Mouse (Mus musculus): ENCODE data around the gene Olfr1269. TPM values are rescaled to one million over a fixed set of nuclear protein-coding genes. Genes with fewer than 3 reads are reported as not detected.

Gene Olfr1269
- not detected in 2 replicates for total RNA-seq (2021)
- long read RNA-seq, experiment 1: 0 reads
- long read RNA-seq, experiment 2: 0 reads

DNA sequence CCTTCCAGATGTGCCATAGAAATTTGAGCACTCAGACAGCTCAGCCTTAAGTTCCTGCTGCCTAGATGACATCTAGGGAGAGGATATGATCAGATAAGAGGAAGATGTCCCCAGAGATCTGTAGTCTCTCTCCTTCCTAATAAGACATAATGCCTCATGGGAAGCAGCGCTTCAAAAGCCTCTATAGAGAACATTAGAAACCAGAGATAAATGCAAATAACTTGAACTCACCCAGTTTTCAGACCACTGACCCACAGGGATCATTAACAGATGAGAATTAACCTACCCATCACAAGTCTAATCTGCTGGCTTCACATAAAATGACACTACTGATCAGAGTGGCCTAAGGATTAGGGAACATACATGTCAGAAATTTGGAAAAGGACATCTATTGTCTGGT is at the start of gene Olfr1269:
Olfr1269 (minus strand) TSS at position 101 of the 400 bp plus-strand sequence.
- no peak for DNase-seq

DNA sequence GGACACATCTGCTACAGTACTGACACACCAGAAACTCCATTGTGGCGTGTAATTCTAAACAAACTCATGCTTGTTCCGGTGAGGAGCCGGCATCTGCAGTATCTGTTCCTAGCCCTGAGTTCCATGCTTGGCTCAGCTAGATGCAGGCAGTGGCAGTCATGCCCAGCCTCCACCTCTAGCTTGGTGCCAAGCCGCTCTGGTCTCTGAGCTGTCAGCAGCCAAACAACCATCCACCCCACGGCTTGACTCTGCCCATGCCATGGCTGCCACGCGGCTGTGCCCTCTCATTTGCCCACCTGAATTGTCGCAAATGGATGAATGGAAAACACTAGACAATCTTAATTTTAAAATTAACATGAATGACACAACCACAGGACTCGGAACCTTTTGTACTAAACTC is 32.7 kb upstream of the Olfr1269 start:
- no peak for DNase-seq

GRCm38 (mm10) chr2:90152991-90153390 is 31.8 kb upstream of the Olfr1269 start, which contains the start of gene Olfr1270:
Gene Olfr1270, minus strand, starts transcription at chr2:90153091.
- no peak for DNase-seq

DNA sequence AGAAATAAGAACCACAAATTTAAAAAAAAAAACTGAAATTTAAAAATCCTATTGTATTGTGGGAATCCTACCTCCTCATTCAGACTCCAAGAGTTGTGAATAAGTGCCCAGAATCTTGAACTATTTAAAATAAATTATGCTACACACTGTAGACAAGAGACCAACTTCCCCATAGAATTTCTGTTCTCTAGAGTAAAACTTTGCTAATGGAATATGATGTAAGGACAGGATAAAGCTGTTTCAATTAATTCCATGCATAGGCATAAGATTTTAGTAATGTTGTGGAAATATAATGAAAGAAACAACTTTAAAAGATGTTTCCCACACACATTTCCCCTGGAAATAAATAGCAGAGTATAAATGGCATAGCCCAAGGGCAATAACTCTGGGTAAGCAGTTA is 21.0 kb upstream of the Olfr1269 start, which contains the start of gene Olfr32:
Olfr32 (minus strand) TSS at position 101 of the 400 bp plus-strand sequence.
- no peak for DNase-seq

DNA sequence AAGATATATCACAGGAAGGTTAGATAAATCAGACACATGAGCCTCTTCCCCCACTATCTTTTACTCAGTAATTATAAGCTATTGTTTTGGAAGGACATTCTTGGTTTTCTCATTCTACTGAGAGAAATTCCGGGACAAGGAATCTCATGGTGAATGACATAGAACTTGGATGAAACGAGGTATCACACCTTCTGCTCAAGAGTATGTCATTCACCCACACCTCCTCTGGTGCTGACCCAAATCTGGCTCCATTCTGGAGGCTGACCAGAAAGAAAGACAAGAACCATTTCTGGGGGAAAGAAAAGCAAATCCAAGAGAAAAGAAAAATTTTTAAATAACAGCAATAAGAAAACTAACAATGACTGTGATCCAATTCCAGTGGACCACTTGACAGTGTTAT is 51.1 kb downstream of the Olfr1269 start:
- no peak for DNase-seq

Other genes starting within 250 kb of the Olfr1269 start
- not detected in 2 replicates for gene Olfr1257, start 243.0 kb downstream of the Olfr1269 start, total RNA-seq (2021)
- gene Olfr1258, start 194.1 kb downstream of the Olfr1269 start, total RNA-seq (2021): not detected in 2 replicates
- gene Olfr1259, start 172.7 kb downstream of the Olfr1269 start, total RNA-seq (2021): not detected in 2 replicates
- not detected in 2 replicates for gene Olfr1260, start 147.1 kb downstream of the Olfr1269 start, total RNA-seq (2021)
- not detected in 2 replicates for gene Olfr1261, start 130.2 kb downstream of the Olfr1269 start, total RNA-seq (2021)
- gene Olfr1262, start 121.3 kb downstream of the Olfr1269 start, total RNA-seq (2021): not detected in 2 replicates
- not detected in 2 replicates for gene Olfr1263, start 109.3 kb downstream of the Olfr1269 start, total RNA-seq (2021)
- not detected in 2 replicates for gene Olfr1264, start 95.8 kb downstream of the Olfr1269 start, total RNA-seq (2021)
- gene Olfr1265, start 86.1 kb downstream of the Olfr1269 start, total RNA-seq (2021): not detected in 2 replicates
- not detected in 2 replicates for gene Olfr140, start 57.8 kb downstream of the Olfr1269 start, total RNA-seq (2021)
- not detected in 2 replicates for gene Olfr32, start 20.9 kb upstream of the Olfr1269 start, total RNA-seq (2021)
- gene Olfr1270, start 31.7 kb upstream of the Olfr1269 start, total RNA-seq (2021): not detected in 2 replicates
- not detected in 2 replicates for gene Olfr1506, start 103.1 kb upstream of the Olfr1269 start, total RNA-seq (2021)
- not detected in 2 replicates for gene Olfr142, start 136.2 kb upstream of the Olfr1269 start, total RNA-seq (2021)
- not detected in 2 replicates for gene Olfr1271, start 149.6 kb upstream of the Olfr1269 start, total RNA-seq (2021)
- not detected in 2 replicates for gene Olfr1272, start 171.4 kb upstream of the Olfr1269 start, total RNA-seq (2021)
- 0.15 and 0.19 TPM in 2 replicates for gene Gm13769, start 200.8 kb upstream of the Olfr1269 start, total RNA-seq (2021)